Mouse (Mus musculus) heart, postnatal 25 days (tissue): ENCODE results near the gene Krtap17-1. TPM values are rescaled to one million over a fixed set of nuclear protein-coding genes. Genes with fewer than 3 reads are reported as not detected.

Experiments
- DNase-seq: peaks from one replicate; pipeline ENCODE4 v3.0.0; 2022; ENCODE audit warnings: low spot score
- intact Hi-C: fragments of 180-260 bp; cut with DNase I; formaldehyde crosslinking; loops from one replicate; pipeline ENCODE4 v1.15.1; 2025
- total RNA-seq, 2 experiments: library from RNA; stranded (reverse); gene quantifications; 2 replicates each; pipeline ENCODE4 v1.2.3; 2021

The Krtap17-1 gene
- total RNA-seq, 2 experiments from 2014 or later, result not detected

- no peak for DNase-seq
- intact Hi-C loops, result no loop called here
These were observed 11.1 kb downstream of the Krtap17-1 start for GRCm38 (mm10) chr11:99982731-99983130.

- intact Hi-C loops, result no loop called here
- DNase-seq, result no peak
These were observed 14.8 kb downstream of the Krtap17-1 start, which contains the start of gene Krtap29-1 for GRCm38 (mm10) chr11:99978953-99979352. Gene Krtap29-1, minus strand, starts transcription at chr11:99979053.

- no peak for DNase-seq
- intact Hi-C loops, result no loop called here
These were observed 27.8 kb downstream of the Krtap17-1 start for GRCm38 (mm10) chr11:99965961-99966360.

- no peak for DNase-seq
These were observed 29.6 kb downstream of the Krtap17-1 start for GRCm38 (mm10) chr11:99964213-99964612.

GRCm38 (mm10) chr11:99948175-99948574, 45.6 kb downstream of the Krtap17-1 start, which contains the start of gene Krtap9-5:
Gene Krtap9-5, plus strand, starts transcription at chr11:99948475.
- intact Hi-C loops, result no loop called here
- no peak for DNase-seq

More at GRCm38 (mm10) chr11:99964213-99964612, 29.6 kb downstream of the Krtap17-1 start:
- intact Hi-C loops, result no loop called here

Other genes starting within 250 kb of the Krtap17-1 start
- gene Gm11595, start 221.1 kb downstream of the Krtap17-1 start, total RNA-seq, result not detected
- gene Krtap4-8, start 213.3 kb downstream of the Krtap17-1 start, total RNA-seq, result not detected
- gene Krtap4-9, start 208.8 kb downstream of the Krtap17-1 start, total RNA-seq, result not detected
- not detected for gene Gm11596, start 200.5 kb downstream of the Krtap17-1 start, total RNA-seq
- gene Gm11569, start 195.1 kb downstream of the Krtap17-1 start, total RNA-seq, result not detected
- gene Gm11554, start 189.5 kb downstream of the Krtap17-1 start, total RNA-seq, result not detected
- gene Krtap4-13, start 184.1 kb downstream of the Krtap17-1 start, total RNA-seq, result not detected
- not detected for gene Gm11564, start 178.3 kb downstream of the Krtap17-1 start, total RNA-seq
- gene 2300003K06Rik, start 155.9 kb downstream of the Krtap17-1 start, total RNA-seq, result not detected
- not detected for gene Krtap4-16, start 142.4 kb downstream of the Krtap17-1 start, total RNA-seq
- gene Gm11568, start 136.1 kb downstream of the Krtap17-1 start, total RNA-seq, result not detected
- gene Gm11559, start 129.5 kb downstream of the Krtap17-1 start, total RNA-seq, result not detected
- gene Krtap9-1, start 120.6 kb downstream of the Krtap17-1 start, total RNA-seq, result not detected
- not detected for gene Gm11567, start 114.8 kb downstream of the Krtap17-1 start, total RNA-seq
- gene Krtap31-1, start 86.1 kb downstream of the Krtap17-1 start, total RNA-seq, result not detected
- gene Gm11565, start 79.2 kb downstream of the Krtap17-1 start, total RNA-seq, result not detected
- gene Krtap31-2, start 57.7 kb downstream of the Krtap17-1 start, total RNA-seq, result not detected
- gene Krtap9-5, start 45.5 kb downstream of the Krtap17-1 start, total RNA-seq, result not detected
- not detected for gene Krtap29-1, start 14.9 kb downstream of the Krtap17-1 start, total RNA-seq
- gene Krtap16-1, start 7.4 kb downstream of the Krtap17-1 start, total RNA-seq, result not detected
- not detected for gene Krt33a, start 22.2 kb upstream of the Krtap17-1 start, total RNA-seq
- not detected for gene Krt33b, start 35.9 kb upstream of the Krtap17-1 start, total RNA-seq
- not detected for gene Krt34, start 47.6 kb upstream of the Krtap17-1 start, total RNA-seq
- gene Krt31, start 56.6 kb upstream of the Krtap17-1 start, total RNA-seq, result not detected
- not detected for gene Krt32, start 94.2 kb upstream of the Krtap17-1 start, total RNA-seq
- not detected for gene Krt35, start 102.2 kb upstream of the Krtap17-1 start, total RNA-seq
- not detected for gene Krt36, start 111.6 kb upstream of the Krtap17-1 start, total RNA-seq
- gene Krt13, start 127.6 kb upstream of the Krtap17-1 start, total RNA-seq, result not detected
- not detected for gene Krt15, start 141.9 kb upstream of the Krtap17-1 start, total RNA-seq
- 10 to 100 TPM in 1 of 2 experiments, 1 to 10 TPM in 1; 9.8 to 16.4 TPM for gene Krt19, start 154.7 kb upstream of the Krtap17-1 start, total RNA-seq
- gene Krt9, start 199.3 kb upstream of the Krtap17-1 start, total RNA-seq, result not detected
- under 1 TPM; 0.73 to 0.78 TPM for gene Krt14, start 213.6 kb upstream of the Krtap17-1 start, total RNA-seq